Mouse (Mus musculus) colon, adult 2 months (tissue): Measurements from ENCODE around the gene Vat1l. TPM values are rescaled to one million over a fixed set of nuclear protein-coding genes. Genes with fewer than 3 reads are reported as not detected.

Experiments used
- polyA plus RNA-seq: library from polyadenylated mRNA; depleted of rRNA; stranded (reverse); fragments of >200 nt; gene quantifications from 2 replicates; pipeline ENCODE4 v1.2.3, GENCODE M21; 2012; rRNA removed

The Vat1l gene
- polyA plus RNA-seq = 2.3 and 2.5 TPM in 2 replicates

DNA sequence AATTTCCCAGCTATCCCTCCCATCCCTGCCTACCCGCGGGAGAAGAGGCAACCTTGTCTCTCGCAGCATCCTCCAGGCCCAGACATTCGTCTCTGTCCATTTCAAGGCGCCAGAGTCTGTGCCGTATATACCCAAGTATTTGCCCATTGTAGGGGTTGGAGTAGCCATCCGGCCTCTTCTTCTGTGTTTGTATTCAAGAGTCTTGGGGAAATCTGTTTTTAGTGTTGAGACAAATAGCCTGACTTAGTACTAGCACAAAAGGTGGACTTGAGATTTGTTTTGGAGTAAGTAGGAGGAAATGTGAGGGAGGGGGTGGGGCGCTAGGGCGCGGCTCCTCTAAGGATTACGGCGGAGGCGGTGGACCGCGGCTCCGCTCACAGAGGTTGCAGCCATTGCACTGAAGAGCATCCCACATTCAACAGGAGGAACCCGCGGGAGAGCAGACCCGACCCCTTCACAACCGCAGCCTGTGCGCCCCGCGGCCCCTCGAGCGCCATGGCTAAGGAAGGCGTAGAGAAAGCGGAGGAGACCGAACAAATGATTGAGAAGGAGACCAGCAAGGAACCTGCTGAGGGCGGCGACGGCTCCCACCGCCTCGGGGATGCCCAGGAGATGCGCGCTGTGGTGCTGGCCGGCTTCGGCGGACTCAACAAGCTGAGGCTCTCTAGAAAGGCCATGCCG, at the start of gene Vat1l:
Gene Vat1l, plus strand, starts transcription at position 392 of the 681 bp plus-strand sequence.

DNA sequence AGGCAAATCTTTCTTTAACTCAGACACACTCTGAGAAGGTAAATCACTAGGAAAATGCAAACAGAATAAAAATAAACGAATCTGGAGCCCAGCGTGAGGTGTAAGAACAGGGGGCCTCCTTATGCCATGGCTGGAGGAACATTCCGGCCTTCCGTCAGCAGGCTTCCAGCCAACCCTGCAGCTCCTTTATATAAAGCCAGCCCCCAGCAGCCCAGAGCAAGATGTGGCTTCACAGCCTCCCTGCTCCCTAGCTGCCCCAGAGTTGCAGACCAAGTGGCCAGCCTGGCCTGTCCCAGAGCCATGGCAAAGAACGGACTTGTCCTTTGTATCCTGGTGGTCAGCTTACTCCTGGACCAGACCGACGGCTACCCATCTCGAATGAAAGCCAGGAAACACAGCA, 212.4 kb downstream of the Vat1l start, which contains the start of gene Clec3a:
Gene Clec3a, plus strand, starts transcription at position 301 of the 400 bp plus-strand sequence.

Other genes starting within 250 kb of the Vat1l start
- 5.7 and 7.4 TPM in 2 replicates for gene Nudt7, start 72.1 kb upstream of the Vat1l start, polyA plus RNA-seq
- not detected in 2 replicates for gene Clec3a, start 212.5 kb downstream of the Vat1l start, polyA plus RNA-seq
- gene Wwox, start 234.0 kb downstream of the Vat1l start, polyA plus RNA-seq = 6.9 and 8.0 TPM in 2 replicates